Mouse (Mus musculus) embryonic facial prominence, embryonic 14.5 days (tissue): ENCODE results near the gene Mmp9. TPM values are rescaled to one million over a fixed set of nuclear protein-coding genes. Genes with fewer than 3 reads are reported as not detected.

Experiments used
- ATAC-seq: fragments of 200-750 bp; cut with Nextera tagmentation; 2 replicates; pipeline ENCODE4 v1.8.0; 2017; ENCODE audit warnings: low read depth, moderate number of reproducible peaks, moderate TSS enrichment
- DNase-seq: peaks from one replicate; pipeline ENCODE4 v3.0.0-alpha.2; 2015; ENCODE audit warnings: low spot score
- H3K27ac ChIP-seq: fragments of 300-500 bp; sonication (generic); replicated peaks from 2 replicates; pipeline ENCODE4 v1.5.1; 2014; ENCODE audit warnings: low read depth, mild to moderate bottlenecking, low read length, moderate library complexity
- H3K27me3 ChIP-seq: fragments of 300-500 bp; sonication (generic); replicated peaks from 2 replicates; pipeline ENCODE4 v1.6.1; 2014; ENCODE audit warnings: low read length; ENCODE audit not compliant: control insufficient read depth, insufficient read depth
- H3K36me3 ChIP-seq: fragments of 300-500 bp; sonication (generic); 2 replicates; pipeline ENCODE4 v1.6.1; 2014; ENCODE audit warnings: low read length, mixed read lengths; ENCODE audit not compliant: control insufficient read depth, insufficient read depth
- H3K4me1 ChIP-seq: fragments of 300-500 bp; sonication (generic); 2 replicates; pipeline ENCODE4 v1.6.1; 2014; ENCODE audit warnings: antibody characterized with exemption, low read length; ENCODE audit not compliant: control insufficient read depth, insufficient read depth
- H3K4me2 ChIP-seq: fragments of 300-500 bp; sonication (generic); 2 replicates; pipeline ENCODE4 v1.6.1; 2014; ENCODE audit warnings: low read depth, mild to moderate bottlenecking, low read length, moderate library complexity, mixed read lengths
- H3K4me3 ChIP-seq: fragments of 300-500 bp; sonication (generic); 2 replicates; pipeline ENCODE4 v1.5.1; 2014; ENCODE audit warnings: low read depth, mild to moderate bottlenecking, low read length
- H3K9ac ChIP-seq: fragments of 300-500 bp; sonication (generic); 2 replicates; pipeline ENCODE4 v1.6.1; 2014; ENCODE audit warnings: low read depth, mild to moderate bottlenecking, low read length, moderate library complexity, mixed read lengths
- H3K9me3 ChIP-seq: fragments of 300-500 bp; sonication (generic); 2 replicates; pipeline ENCODE4 v1.6.1; 2016; ENCODE audit warnings: low read length; ENCODE audit not compliant: control insufficient read depth
- WGBS: fragments of 180-500 bp; shearing (Covaris S2); extraction: QIAGEN DNeasy Blood & Tissue Kit; methylation state at CpG from one replicate; pipeline ENCODE4 v1.1.7; 2014; 5-methylcytosine and 5-hydroxymethylcytosine counted together
- polyA plus RNA-seq: library from polyadenylated mRNA; unstranded; fragments of >200 nt; fragmentation: Nextera tagmentation; extraction: Ambion mirVana; gene quantifications from 2 replicates; pipeline ENCODE4 v1.2.1, GENCODE M21; 2014

Mmp9 gene
- polyA plus RNA-seq, 1 experiment from 2014 or later, result 52.0 TPM

- ATAC-seq (no peak), DNase-seq (no peak)
- no peaks in the 10 kb centered on the region for H3K4me1 ChIP-seq
- H3K27ac ChIP-seq, result no peak overlapping the region
- no peak overlapping the region for H3K4me3 ChIP-seq
- no peaks in the 10 kb centered on the region for H3K9me3 ChIP-seq
- no peak overlapping the region for H3K9ac ChIP-seq
- H3K4me2 ChIP-seq, result no peak overlapping the region
- peaks cover 100% of the 10 kb centered on the region for H3K36me3 ChIP-seq
- H3K27me3 ChIP-seq, result no peaks in the 10 kb centered on the region
- 91% methylated on average over 15 of the region's 15 CpGs for WGBS
These were observed 41.5 kb upstream of the Mmp9 start for GRCm38 (mm10) chr2:164899034-164899433.

DNA sequence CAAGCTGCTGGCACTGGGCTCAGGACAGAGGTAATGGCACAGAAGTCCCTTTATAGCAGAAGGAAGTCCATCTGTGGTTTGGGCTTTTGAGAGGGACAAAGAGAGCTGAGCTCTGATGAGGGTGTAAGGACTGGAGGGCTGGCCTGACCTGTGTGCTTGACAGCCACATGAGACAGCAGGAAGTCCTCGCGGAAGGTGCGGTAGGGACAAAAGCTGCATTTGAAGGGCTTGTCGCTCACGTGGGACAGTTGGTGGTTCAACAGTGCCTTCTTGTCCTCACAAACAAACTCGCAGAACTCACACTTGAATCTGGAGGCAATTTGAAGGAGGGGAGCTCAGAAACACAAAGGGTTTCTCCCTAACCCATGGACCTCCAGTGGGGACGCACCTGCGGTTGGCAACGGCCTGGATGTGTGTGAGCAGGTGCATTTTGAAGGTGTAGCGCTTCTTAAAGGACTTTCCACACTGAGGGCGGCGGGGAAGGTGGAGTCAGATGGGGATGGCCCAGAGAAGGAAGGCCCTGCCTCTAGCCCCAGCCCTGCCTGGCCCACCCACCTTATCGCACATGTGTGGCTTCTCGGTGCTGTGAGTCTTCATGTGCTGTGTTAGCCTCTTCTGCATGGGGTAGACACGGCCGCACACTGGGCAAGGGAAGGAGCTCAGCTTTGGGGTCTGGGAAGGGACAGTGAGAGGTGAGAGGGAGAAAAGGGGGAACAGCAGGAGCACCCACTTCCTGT is 40.7 kb upstream of the Mmp9 start:
- 87% methylated on average over 16 of the region's 16 CpGs for WGBS
- DNase-seq, result no peak
- H3K27me3 ChIP-seq, result no peaks in the 10 kb centered on the region
- H3K4me3 ChIP-seq, result no peak overlapping the region
- H3K4me2 ChIP-seq, result no peak overlapping the region
- ATAC-seq, result no peak
- H3K36me3 ChIP-seq, result peaks cover 100% of the 10 kb centered on the region
- no peak overlapping the region for H3K27ac ChIP-seq
- no peaks in the 10 kb centered on the region for H3K4me1 ChIP-seq
- H3K9me3 ChIP-seq, result no peaks in the 10 kb centered on the region
- H3K9ac ChIP-seq, result no peak overlapping the region

DNA sequence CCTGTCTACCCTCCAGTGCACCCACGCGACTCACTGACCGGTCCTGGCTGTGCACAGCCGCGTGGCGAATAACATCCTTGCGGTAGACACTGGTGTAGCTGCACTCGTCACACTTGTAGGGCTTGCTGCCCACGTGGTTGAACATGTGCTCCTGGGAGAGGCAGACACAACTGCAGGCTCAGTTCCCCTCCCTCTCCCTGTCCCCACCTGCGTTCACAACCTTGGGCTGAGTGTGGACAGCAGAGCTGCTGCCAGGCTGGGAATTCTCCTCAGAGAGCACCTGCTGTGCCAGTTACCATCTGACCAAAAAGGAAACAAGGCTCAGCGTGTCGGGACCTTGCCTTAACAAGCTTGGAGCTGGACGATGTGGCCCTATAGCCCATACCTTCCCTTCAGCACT is 39.2 kb upstream of the Mmp9 start:
- H3K4me1 ChIP-seq, result no peaks in the 10 kb centered on the region
- H3K4me3 ChIP-seq, result no peak overlapping the region
- H3K36me3 ChIP-seq, result peaks cover 100% of the 10 kb centered on the region
- DNase-seq (no peak), ATAC-seq (no peak)
- no peak overlapping the region for H3K4me2 ChIP-seq
- WGBS, result 91% methylated on average over 13 of the region's 13 CpGs
- H3K27ac ChIP-seq, result no peak overlapping the region
- H3K9ac ChIP-seq, result no peak overlapping the region
- H3K9me3 ChIP-seq, result peaks cover 5% of the 10 kb centered on the region
- no peaks in the 10 kb centered on the region for H3K27me3 ChIP-seq

GRCm38 (mm10) chr2:164903496-164903895 is 37.1 kb upstream of the Mmp9 start:
- H3K36me3 ChIP-seq, result peaks cover 100% of the 10 kb centered on the region
- no peak overlapping the region for H3K9ac ChIP-seq
- ATAC-seq (no peak), DNase-seq (no peak)
- 83% methylated on average over 1 of the region's 1 CpGs for WGBS
- no peaks in the 10 kb centered on the region for H3K27me3 ChIP-seq
- H3K4me2 ChIP-seq, result no peak overlapping the region
- H3K4me3 ChIP-seq, result no peak overlapping the region
- no peaks in the 10 kb centered on the region for H3K4me1 ChIP-seq
- H3K27ac ChIP-seq, result no peak overlapping the region
- peaks cover 5% of the 10 kb centered on the region for H3K9me3 ChIP-seq

DNA sequence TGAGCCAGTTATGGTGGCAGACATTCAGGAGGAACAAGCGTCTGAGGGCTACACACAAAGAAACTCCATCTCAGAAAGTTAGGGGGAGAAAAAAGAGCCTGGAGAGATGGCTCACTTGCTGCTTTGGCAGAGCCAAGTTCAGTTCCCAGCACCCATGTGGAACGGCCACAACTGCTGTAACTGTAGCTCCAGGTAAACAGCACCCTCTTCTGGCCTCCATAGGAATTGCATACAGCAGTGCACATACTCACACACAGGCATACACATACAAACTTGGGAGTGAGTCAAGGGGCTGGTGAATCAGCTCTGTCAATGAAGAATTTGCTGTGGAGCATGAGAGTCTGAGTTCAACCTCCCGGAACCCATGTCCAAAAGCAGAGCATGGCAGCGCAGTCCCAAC is 34.5 kb upstream of the Mmp9 start:
- DNase-seq (no peak), ATAC-seq (no peak)
- H3K9me3 ChIP-seq, result peaks cover 5% of the 10 kb centered on the region
- 96% methylated on average over 4 of the region's 4 CpGs for WGBS
- H3K27ac ChIP-seq, result no peak overlapping the region
- no peak overlapping the region for H3K9ac ChIP-seq
- H3K4me2 ChIP-seq, result no peak overlapping the region
- H3K36me3 ChIP-seq, result peaks cover 84% of the 10 kb centered on the region
- H3K4me1 ChIP-seq, result peaks cover 9% of the 10 kb centered on the region
- H3K4me3 ChIP-seq, result no peak overlapping the region
- H3K27me3 ChIP-seq, result no peaks in the 10 kb centered on the region

DNA sequence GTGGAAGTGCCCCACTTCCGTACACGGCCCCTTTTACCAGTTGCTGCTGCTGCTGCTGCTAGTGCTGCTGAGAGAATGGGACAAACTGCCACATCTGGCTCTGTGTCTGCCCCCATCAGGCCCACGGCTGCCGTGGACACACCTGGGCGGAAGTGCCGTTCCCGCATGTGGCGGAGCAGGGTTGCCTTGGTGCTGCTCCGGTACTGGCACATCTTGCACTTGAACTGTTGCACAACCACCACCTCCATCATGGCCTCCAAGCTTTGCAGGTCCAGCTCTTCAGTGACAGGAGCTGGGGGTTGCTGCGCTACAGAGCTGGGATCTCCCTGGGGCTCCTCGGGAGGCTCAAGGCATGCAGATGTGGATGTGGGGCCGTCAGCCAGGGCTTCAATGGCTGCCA is 33.1 kb upstream of the Mmp9 start:
- no peak overlapping the region for H3K4me3 ChIP-seq
- ATAC-seq, result no peak
- H3K36me3 ChIP-seq, result peaks cover 69% of the 10 kb centered on the region
- H3K4me1 ChIP-seq, result peaks cover 14% of the 10 kb centered on the region
- peaks cover 5% of the 10 kb centered on the region for H3K9me3 ChIP-seq
- no peaks in the 10 kb centered on the region for H3K27me3 ChIP-seq
- H3K27ac ChIP-seq, result no peak overlapping the region
- DNase-seq, result no peak
- no peak overlapping the region for H3K4me2 ChIP-seq
- 96% methylated on average over 12 of the region's 12 CpGs for WGBS
- H3K9ac ChIP-seq, result no peak overlapping the region

DNA sequence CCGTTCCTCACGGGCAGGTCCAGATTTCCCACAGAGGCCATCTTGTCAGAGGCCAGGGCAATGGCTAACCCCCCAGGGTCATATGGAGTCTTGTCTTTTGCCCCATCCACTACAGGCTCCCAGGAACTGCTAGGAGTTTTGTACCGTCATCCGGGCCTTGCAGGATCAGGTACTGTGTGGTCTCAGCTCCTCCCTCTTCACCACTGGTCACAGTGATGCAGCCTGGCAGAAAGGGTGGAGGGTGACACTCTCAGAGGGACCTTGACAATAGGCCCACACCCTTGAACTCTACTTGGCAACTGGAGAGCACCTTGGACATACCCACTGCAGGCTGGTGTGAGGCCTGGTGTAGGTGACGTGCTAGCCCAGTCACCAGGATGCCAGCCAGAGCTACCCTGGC is 32.6 kb upstream of the Mmp9 start:
- ATAC-seq (no peak), DNase-seq (no peak)
- WGBS, result 90% methylated on average over 5 of the region's 5 CpGs
- H3K27ac ChIP-seq, result no peak overlapping the region
- peaks cover 15% of the 10 kb centered on the region for H3K4me1 ChIP-seq
- H3K4me3 ChIP-seq, result no peak overlapping the region
- no peak overlapping the region for H3K9ac ChIP-seq
- H3K4me2 ChIP-seq, result no peak overlapping the region
- peaks cover 5% of the 10 kb centered on the region for H3K9me3 ChIP-seq
- H3K36me3 ChIP-seq, result peaks cover 64% of the 10 kb centered on the region
- H3K27me3 ChIP-seq, result no peaks in the 10 kb centered on the region

- Histone ChIP-seq H3K4me3 (no peak overlapping the region), H3K36me3 (peaks cover 53% of the 10 kb centered on the region), H3K9me3 (peaks cover 5% of the 10 kb centered on the region), H3K27ac (no peak overlapping the region), H3K27me3 (no peaks in the 10 kb centered on the region), H3K4me1 (peaks cover 15% of the 10 kb centered on the region), H3K4me2 (peak overlapping the region; percentile 65; the same call in 1 of the 2 replicates), H3K9ac (no peak overlapping the region)
- WGBS, result 95% methylated on average over 3 of the region's 3 CpGs
- DNase-seq (no peak), ATAC-seq (no peak)
These were observed 31.5 kb upstream of the Mmp9 start for GRCm38 (mm10) chr2:164909100-164909499.

- no peaks in the 10 kb centered on the region for H3K27me3 ChIP-seq
- H3K9ac ChIP-seq, result peak overlapping the region; percentile 95
- H3K27ac ChIP-seq, result no peak overlapping the region
- H3K4me3 ChIP-seq, result peak overlapping the region; percentile 88; the same call in 1 of the 2 replicates
- ATAC-seq (no peak), DNase-seq (no peak)
- H3K9me3 ChIP-seq, result peaks cover 5% of the 10 kb centered on the region
- H3K36me3 ChIP-seq, result peaks cover 49% of the 10 kb centered on the region
- H3K4me2 ChIP-seq, result peak overlapping the region; percentile 65
- peaks cover 15% of the 10 kb centered on the region for H3K4me1 ChIP-seq
- 92% methylated on average over 1 of the region's 1 CpGs for WGBS
These were observed 31.0 kb upstream of the Mmp9 start for GRCm38 (mm10) chr2:164909542-164909941.
